Mouse (Mus musculus) thymus, adult 2 months (tissue): ENCODE measurements around the gene Zgrf1. TPM values are rescaled to one million over a fixed set of nuclear protein-coding genes. Genes with fewer than 3 reads are reported as not detected.

Experiments
- DNase-seq: peaks from one replicate; pipeline ENCODE4 v3.0.0; 2021
- H3K27ac ChIP-seq: fragments of 200-500 bp; 2 replicates; pipeline ENCODE4 v1.5.1; 2012; ENCODE audit warnings: low read length, control low read depth; ENCODE audit not compliant: control insufficient read depth, insufficient read depth
- H3K27me3 ChIP-seq: fragments of 200-500 bp; 2 replicates; pipeline ENCODE4 v1.6.1; 2012; ENCODE audit warnings: mild to moderate bottlenecking, low read length, moderate library complexity, mixed read lengths; ENCODE audit not compliant: control insufficient read depth, insufficient read depth
- H3K36me3 ChIP-seq: fragments of 200-500 bp; 2 replicates; pipeline ENCODE4 v1.6.1; 2012; ENCODE audit warnings: mild to moderate bottlenecking, low read length, moderate library complexity; ENCODE audit not compliant: control insufficient read depth, insufficient read depth
- H3K4me1 ChIP-seq: fragments of 200-500 bp; replicated peaks from 2 replicates; pipeline ENCODE4 v1.6.1; 2012; ENCODE audit warnings: low read length; ENCODE audit not compliant: control insufficient read depth, insufficient read depth
- H3K4me3 ChIP-seq: fragments of 200-500 bp; 2 replicates; pipeline ENCODE4 v1.5.1; 2012; ENCODE audit warnings: mild to moderate bottlenecking, low read length, control low read depth, moderate library complexity; ENCODE audit not compliant: control insufficient read depth, insufficient read depth
- CTCF ChIP-seq: fragments of 200-500 bp; IDR thresholded peaks from 2 replicates; pipeline ENCODE4 v1.5.1; 2012; ENCODE audit warnings: mild to moderate bottlenecking, control low read depth, low read length, moderate library complexity, borderline replicate concordance; ENCODE audit not compliant: control insufficient read depth, poor library complexity, insufficient read depth; ENCODE audit errors: extremely low read depth
- POLR2A ChIP-seq: fragments of 200-500 bp; IDR thresholded peaks from 2 replicates; pipeline ENCODE4 v1.6.1; 2012; ENCODE audit warnings: mild to moderate bottlenecking, low read length, control low read depth, moderate library complexity; ENCODE audit not compliant: control insufficient read depth, poor library complexity, insufficient read depth; ENCODE audit errors: extremely low read depth
- WGBS: fragments of 180-500 bp; shearing (Covaris S2); methylation state at CpG from one replicate; pipeline ENCODE4 v1.1.7; 2018; 5-methylcytosine and 5-hydroxymethylcytosine counted together
- polyA plus RNA-seq: library from polyadenylated mRNA; depleted of rRNA; stranded (reverse); fragments of >200 nt; gene quantifications from 2 replicates; pipeline ENCODE4 v1.2.3, GENCODE M21; 2012

Zgrf1 gene
- polyA plus RNA-seq, 1 experiment: 2.6 TPM

DNA sequence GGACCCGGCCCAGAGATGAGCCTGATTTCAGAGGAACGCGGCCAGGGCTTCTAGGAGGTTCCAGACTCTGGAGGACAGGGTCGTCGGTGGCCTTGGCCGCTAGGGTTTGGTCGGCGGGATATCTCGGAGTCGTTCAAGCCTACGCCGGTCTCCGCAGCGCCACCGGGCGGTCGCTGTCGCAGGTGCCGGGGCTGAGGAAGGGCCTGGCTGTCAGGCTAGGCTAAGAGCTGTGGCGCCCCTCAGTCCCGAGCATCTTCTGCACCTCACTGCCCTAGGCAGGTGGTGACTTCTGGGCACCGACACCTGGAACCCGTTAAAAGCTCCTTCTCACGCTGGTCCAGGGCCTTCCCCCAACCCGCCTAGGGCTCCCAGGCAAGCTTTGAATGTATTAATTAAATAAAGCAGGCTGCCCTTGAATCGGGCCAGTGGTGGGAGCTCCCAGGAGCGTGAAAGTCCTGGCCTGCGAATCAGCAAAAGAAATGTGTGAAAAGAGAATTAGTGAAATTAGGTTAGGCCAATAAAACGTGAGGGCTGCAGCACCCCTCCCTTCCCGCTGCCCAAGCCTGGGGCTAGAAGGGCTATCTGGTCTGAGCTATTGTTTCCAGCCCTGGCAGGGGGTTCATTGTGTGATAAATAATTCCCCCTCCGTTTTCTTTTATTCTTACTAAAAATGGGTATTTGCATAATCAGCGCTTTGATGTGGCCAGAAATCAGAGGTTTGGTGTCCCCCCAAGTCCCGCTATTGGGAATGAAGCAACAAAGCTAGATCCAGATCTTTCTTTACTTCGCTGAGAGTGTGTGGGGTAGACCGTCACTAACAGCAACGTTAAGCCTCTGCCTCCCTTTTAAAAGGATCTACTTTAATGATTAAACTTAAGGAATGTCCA lies 86.8 kb downstream of the Zgrf1 start:
- Histone ChIP-seq H3K4me1 (no peaks in the 10 kb centered on the region), H3K36me3 (no peaks in the 10 kb centered on the region), H3K4me3 (no peak overlapping the region), H3K27ac (no peak overlapping the region), H3K27me3 (peaks cover 24% of the 10 kb centered on the region)
- TF ChIP-seq POLR2A: no peak
- 0 out of 2 replicates have a peak, but pooled peaks have one; percentile 61 for TF ChIP-seq CTCF
- WGBS: 9% methylated on average over 36 of the region's 36 CpGs
- DNase-seq: peak; percentile 41

GRCm38 (mm10) chr3:127640762-127641700 lies 87.7 kb downstream of the Zgrf1 start:
- Histone ChIP-seq H3K27ac (no peak overlapping the region), H3K36me3 (no peaks in the 10 kb centered on the region), H3K4me1 (no peaks in the 10 kb centered on the region), H3K27me3 (peaks cover 24% of the 10 kb centered on the region), H3K4me3 (no peak overlapping the region)
- TF ChIP-seq POLR2A (no peak), CTCF (no peak)
- no peak for DNase-seq
- 14% methylated on average over 37 of the region's 37 CpGs for WGBS

GRCm38 (mm10) chr3:127642211-127642610 lies 88.9 kb downstream of the Zgrf1 start:
- peaks cover 24% of the 10 kb centered on the region for H3K27me3 ChIP-seq
- TF ChIP-seq CTCF (no peak), POLR2A (no peak)
- H3K4me3 ChIP-seq: no peak overlapping the region
- WGBS: 15% methylated on average over 5 of the region's 5 CpGs
- no peak for DNase-seq
- H3K36me3 ChIP-seq: no peaks in the 10 kb centered on the region
- no peak overlapping the region for H3K27ac ChIP-seq
- no peaks in the 10 kb centered on the region for H3K4me1 ChIP-seq

- WGBS: 72% methylated on average over 18 of the region's 18 CpGs
- Histone ChIP-seq H3K4me3 (no peak overlapping the region), H3K36me3 (no peaks in the 10 kb centered on the region), H3K27me3 (peaks cover 2% of the 10 kb centered on the region), H3K4me1 (no peaks in the 10 kb centered on the region), H3K27ac (no peak overlapping the region)
- no peak for TF ChIP-seq POLR2A
- no peak for TF ChIP-seq CTCF
- DNase-seq: no peak
Measured at GRCm38 (mm10) chr3:127646156-127646825, 93.0 kb downstream of the Zgrf1 start.

GRCm38 (mm10) chr3:127651742-127652653 lies 98.7 kb downstream of the Zgrf1 start:
- Histone ChIP-seq H3K27ac (no peak overlapping the region), H3K4me1 (no peaks in the 10 kb centered on the region), H3K4me3 (no peak overlapping the region), H3K27me3 (no peaks in the 10 kb centered on the region), H3K36me3 (no peaks in the 10 kb centered on the region)
- no peak for DNase-seq
- TF ChIP-seq POLR2A (no peak), CTCF (no peak)
- 71% methylated on average over 7 of the region's 7 CpGs for WGBS
